Mouse (Mus musculus) right cerebral cortex, postnatal 10 days (tissue): Measurements from ENCODE around the gene Gm12253.

Experiments used
- DNase-seq, 2 experiments: peaks; one replicate each; pipeline ENCODE4 v3.0.0; 2021; ENCODE audit warnings: low spot score in 2 of 2

The Gm12253 gene

DNA sequence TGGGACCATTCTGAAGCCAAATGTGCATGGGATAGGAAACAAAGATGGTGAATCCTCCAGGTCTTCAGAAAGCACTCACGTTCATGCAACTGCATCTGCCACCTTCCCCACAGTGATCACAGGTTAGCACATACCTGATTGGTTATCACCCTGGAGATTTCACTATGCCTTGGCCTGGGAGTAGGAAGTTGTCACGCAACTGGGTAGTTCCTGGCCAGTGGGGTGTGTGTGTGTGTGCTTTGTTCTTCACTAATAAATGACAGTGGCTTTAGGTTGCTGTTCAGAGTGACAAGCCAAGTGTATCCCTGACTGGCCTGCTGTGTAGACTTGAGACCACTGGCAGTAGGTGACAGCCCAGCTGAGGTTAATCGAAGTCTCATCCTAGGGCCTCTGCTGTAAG lies at the start of gene Gm12253:
Gm12253 (plus strand) TSS at position 301 of the 400 bp plus-strand sequence.
- no peak for DNase-seq

DNA sequence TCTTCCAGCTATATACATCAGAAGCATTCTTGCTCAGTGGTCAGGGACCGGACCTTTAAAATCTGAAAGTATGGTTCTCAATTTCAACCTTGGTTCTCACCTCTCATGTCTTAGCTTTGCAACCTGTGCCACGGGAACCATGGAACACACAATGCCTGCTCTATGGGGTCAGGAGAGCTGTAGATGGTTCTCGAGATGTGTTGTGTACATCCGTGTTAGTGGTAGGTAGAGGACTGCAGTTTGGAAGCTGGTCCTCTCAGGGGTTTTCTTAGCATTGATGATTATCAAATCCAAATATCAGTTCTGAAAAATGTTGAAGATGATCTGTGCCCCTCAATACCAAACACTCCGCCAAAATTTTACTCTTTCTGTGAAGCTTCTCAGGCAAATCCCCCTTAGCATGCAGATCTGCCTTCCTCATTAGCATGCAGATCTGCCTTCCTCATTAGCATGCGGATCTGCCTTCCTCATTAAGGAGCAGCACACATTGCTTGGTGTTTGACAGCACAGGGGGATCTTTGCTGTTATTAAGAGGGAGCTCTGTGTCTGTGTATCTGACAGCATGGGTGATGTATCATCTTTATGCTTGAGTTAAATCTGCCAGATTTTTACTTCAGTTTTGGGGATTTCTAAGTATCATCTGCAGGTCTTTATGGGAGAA lies 32.2 kb upstream of the Gm12253 start:
- peak; percentile 29 to 36 for DNase-seq

- peak in 1 of 2 experiments; percentile 29 for DNase-seq
Measured at GRCm38 (mm10) chr11:58400655-58401054, 31.7 kb upstream of the Gm12253 start.

DNA sequence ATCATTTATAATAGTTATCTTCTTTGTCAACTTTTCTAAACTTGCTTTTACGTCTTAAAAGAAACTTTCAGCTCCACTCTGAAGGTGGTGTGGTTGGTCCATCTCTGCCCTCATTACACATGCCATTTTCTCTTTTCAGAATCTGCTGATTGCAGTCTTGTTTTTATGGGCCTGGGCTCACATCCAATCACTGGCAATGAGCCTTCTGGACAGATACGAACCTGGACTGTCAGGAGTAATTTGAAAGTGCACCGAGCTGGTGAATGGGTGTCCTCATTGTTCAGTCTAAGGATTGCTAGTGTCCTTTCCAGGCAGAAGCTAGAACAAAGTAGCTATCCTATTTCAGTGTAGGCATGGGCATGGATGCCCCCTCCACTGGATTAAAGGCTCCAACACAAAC lies 24.3 kb upstream of the Gm12253 start:
- DNase-seq, result no peak

- no peak for DNase-seq
Measured at GRCm38 (mm10) chr11:58418336-58418735, 14.0 kb upstream of the Gm12253 start.

GRCm38 (mm10) chr11:58420815-58421214 lies 11.5 kb upstream of the Gm12253 start, which contains the start of gene 1810065E05Rik:
Gene 1810065E05Rik, plus strand, starts transcription at chr11:58421111.
- DNase-seq, result no peak

GRCm38 (mm10) chr11:58437866-58438265 lies 5.5 kb downstream of the Gm12253 start:
- no peak for DNase-seq

DNA sequence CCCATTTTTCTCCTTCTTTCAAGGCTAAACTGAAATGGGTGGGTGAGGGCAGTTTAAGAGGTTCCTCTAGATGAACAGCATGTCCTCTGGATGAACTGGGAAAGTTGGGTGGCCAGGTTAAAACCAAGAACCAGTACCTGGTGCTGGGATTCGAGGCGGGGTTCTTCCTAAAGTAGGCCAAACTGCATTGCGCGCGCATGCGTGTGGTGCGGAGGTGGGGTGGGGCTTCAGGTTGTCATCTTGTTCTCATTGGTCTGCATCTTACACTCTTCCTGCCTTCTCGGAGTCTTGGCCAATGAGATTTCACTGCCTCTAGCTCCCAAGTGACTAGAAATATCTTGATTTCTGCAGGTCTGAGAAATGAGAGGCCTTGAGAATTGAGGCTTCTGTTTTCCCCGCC lies 20.4 kb downstream of the Gm12253 start, which contains the start of gene Lypd9:
Lypd9 (minus strand) TSS at position 165 of the 400 bp plus-strand sequence.
- no peak for DNase-seq

GRCm38 (mm10) chr11:58453592-58453991 lies 21.2 kb downstream of the Gm12253 start:
- no peak for DNase-seq

- DNase-seq, result no peak
Measured at GRCm38 (mm10) chr11:58462170-58462569, 29.8 kb downstream of the Gm12253 start, which contains the start of gene Olfr30. Gene Olfr30, minus strand, starts transcription at chr11:58462270.
